Mouse (Mus musculus): ENCODE results near the gene Rfx4.

Rfx4 gene

GRCm38 (mm10) chr10:84871285-84871684 is 115.4 kb downstream of the Rfx4 start:
- DNase-seq (ENCODE audit: low spot score), result no peak

- no peak for DNase-seq (ENCODE audit: low spot score)
These were observed 116.1 kb downstream of the Rfx4 start for GRCm38 (mm10) chr10:84871921-84872320.

GRCm38 (mm10) chr10:84879823-84880571 is 124.1 kb downstream of the Rfx4 start:
- DNase-seq (ENCODE audit: low spot score), result no peak

GRCm38 (mm10) chr10:84882528-84882927 is 126.7 kb downstream of the Rfx4 start:
- no peak for DNase-seq (ENCODE audit: low spot score)

GRCm38 (mm10) chr10:84885341-84885884 is 129.6 kb downstream of the Rfx4 start:
- DNase-seq (ENCODE audit: low spot score), result no peak

- DNase-seq (ENCODE audit: low spot score), result no peak
These were observed 130.4 kb downstream of the Rfx4 start for GRCm38 (mm10) chr10:84886221-84886627.

GRCm38 (mm10) chr10:84886785-84887184 is 130.9 kb downstream of the Rfx4 start:
- no peak for DNase-seq (ENCODE audit: low spot score)

- no peak for DNase-seq (ENCODE audit: low spot score)
These were observed 133.4 kb downstream of the Rfx4 start for GRCm38 (mm10) chr10:84889096-84889846.

- no peak for DNase-seq (ENCODE audit: low spot score)
These were observed 140.0 kb downstream of the Rfx4 start for GRCm38 (mm10) chr10:84895810-84896358.

- no peak for DNase-seq (ENCODE audit: low spot score)
These were observed 141.4 kb downstream of the Rfx4 start for GRCm38 (mm10) chr10:84896941-84897930.

- no peak for DNase-seq (ENCODE audit: low spot score)
These were observed 142.5 kb downstream of the Rfx4 start for GRCm38 (mm10) chr10:84898144-84898979.

GRCm38 (mm10) chr10:84901676-84902075 is 145.8 kb downstream of the Rfx4 start:
- DNase-seq (ENCODE audit: low spot score), result peak; percentile 93

- DNase-seq (ENCODE audit: low spot score), result peak; percentile 58
These were observed 146.4 kb downstream of the Rfx4 start for GRCm38 (mm10) chr10:84902213-84902612.

GRCm38 (mm10) chr10:84903307-84903706 is 147.4 kb downstream of the Rfx4 start:
- DNase-seq (ENCODE audit: low spot score), result peak; percentile 59

- peak; percentile 29 for DNase-seq (ENCODE audit: low spot score)
These were observed 147.9 kb downstream of the Rfx4 start for GRCm38 (mm10) chr10:84903742-84904141.

GRCm38 (mm10) chr10:84906895-84907294 is 151.0 kb downstream of the Rfx4 start:
- no peak for DNase-seq (ENCODE audit: low spot score)

- DNase-seq (ENCODE audit: low spot score), result peak; percentile 65
These were observed 152.1 kb downstream of the Rfx4 start for GRCm38 (mm10) chr10:84908006-84908405.

- peak; percentile 43 for DNase-seq (ENCODE audit: low spot score)
These were observed 152.6 kb downstream of the Rfx4 start for GRCm38 (mm10) chr10:84908471-84908870.

- peak; percentile 21 for DNase-seq (ENCODE audit: low spot score)
These were observed 153.3 kb downstream of the Rfx4 start for GRCm38 (mm10) chr10:84909021-84909801.

GRCm38 (mm10) chr10:84910194-84910593 is 154.3 kb downstream of the Rfx4 start:
- DNase-seq (ENCODE audit: low spot score), result no peak
